Mouse (Mus musculus) spleen, adult 2 months (tissue): ENCODE data around the gene Phldb2. TPM values are rescaled to one million over a fixed set of nuclear protein-coding genes. Genes with fewer than 3 reads are reported as not detected.

Experiments
- DNase-seq, 2 experiments: peaks; one replicate each; pipeline versions ENCODE4 v3.0.0 to v3.0.0-alpha.2; 2012 to 2021; ENCODE audit warnings: low spot score in 2 of 2, low read depth in 1 of 2
- H3K27ac ChIP-seq: fragments of 200-500 bp; 2 replicates; pipeline ENCODE4 v1.5.1; 2012; ENCODE audit warnings: low read length, inconsistent platforms; ENCODE audit not compliant: insufficient read depth
- H3K27me3 ChIP-seq: fragments of 200-500 bp; 2 replicates; pipeline ENCODE4 v1.6.1; 2012; ENCODE audit warnings: mild to moderate bottlenecking, moderate library complexity, low read length, inconsistent platforms; ENCODE audit not compliant: control insufficient read depth, insufficient read depth
- H3K36me3 ChIP-seq: fragments of 200-500 bp; 2 replicates; pipeline ENCODE4 v1.6.1; 2012; ENCODE audit warnings: mild to moderate bottlenecking, low read length, inconsistent platforms; ENCODE audit not compliant: control insufficient read depth, insufficient read depth
- H3K4me1 ChIP-seq: fragments of 200-500 bp; 2 replicates; pipeline ENCODE4 v1.6.1; 2011; ENCODE audit warnings: inconsistent platforms; ENCODE audit not compliant: control insufficient read depth, insufficient read depth, insufficient read length
- H3K4me3 ChIP-seq: fragments of 200-500 bp; 2 replicates; pipeline ENCODE4 v1.5.1; 2011; ENCODE audit warnings: mild to moderate bottlenecking, inconsistent platforms; ENCODE audit not compliant: insufficient read depth, insufficient read length; ENCODE audit errors: extremely low read depth
- CTCF ChIP-seq: fragments of 200-500 bp; IDR thresholded peaks from 2 replicates; pipeline ENCODE4 v1.5.1; 2011; ENCODE audit warnings: mild to moderate bottlenecking, inconsistent platforms; ENCODE audit not compliant: insufficient read depth, insufficient read length, insufficient replicate concordance; ENCODE audit errors: extremely low read depth
- POLR2A ChIP-seq: fragments of 200-500 bp; IDR thresholded peaks from 2 replicates; pipeline ENCODE4 v1.6.1; 2011; ENCODE audit warnings: low read depth, low read length, inconsistent platforms
- WGBS: fragments of 180-500 bp; shearing (Covaris S2); methylation state at CpG from one replicate; pipeline ENCODE4 v1.1.7; 2018; 5-methylcytosine and 5-hydroxymethylcytosine counted together
- polyA plus RNA-seq: library from polyadenylated mRNA; depleted of rRNA; stranded (reverse); fragments of >200 nt; gene quantifications from 2 replicates; pipeline ENCODE4 v1.2.3, GENCODE M21; 2012; rRNA removed

Gene Phldb2
- polyA plus RNA-seq = 4.7 and 5.0 TPM in 2 replicates

DNA sequence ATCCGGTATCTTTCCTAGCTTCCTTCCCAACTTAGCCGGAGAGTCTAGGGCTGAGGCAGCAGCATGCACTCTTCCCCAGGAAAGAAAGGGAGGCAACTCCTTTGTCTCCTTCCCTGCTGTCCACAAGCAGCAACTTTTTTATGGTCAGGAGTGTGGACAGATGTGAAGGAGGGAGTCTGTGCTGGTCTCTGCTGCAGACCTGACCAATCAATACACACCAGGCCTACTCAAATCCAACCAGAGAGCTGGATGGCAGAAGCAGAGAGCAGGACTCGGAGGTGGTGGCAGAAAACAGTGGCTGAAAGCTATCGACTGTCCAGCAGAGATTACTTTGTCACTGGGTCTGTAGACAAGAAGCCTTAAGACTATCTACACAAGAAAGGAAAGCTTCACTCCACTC is at the start of gene Phldb2:
Gene Phldb2 (minus strand): TSS at position 205 of the 400 bp plus-strand sequence.
- Histone ChIP-seq H3K4me3 (no peak within 1 kb of the TSS), H3K4me1 (no peaks in the 10 kb centered on the region), H3K27me3 (no peaks in the 10 kb centered on the region), H3K27ac (no peak within 1 kb of the TSS), H3K36me3 (no peaks in the 10 kb centered on the region)
- DNase-seq = no peak
- TF ChIP-seq POLR2A (no peak), CTCF (no peak)
- WGBS = 91% methylated on average over 4 of the region's 4 CpGs

DNA sequence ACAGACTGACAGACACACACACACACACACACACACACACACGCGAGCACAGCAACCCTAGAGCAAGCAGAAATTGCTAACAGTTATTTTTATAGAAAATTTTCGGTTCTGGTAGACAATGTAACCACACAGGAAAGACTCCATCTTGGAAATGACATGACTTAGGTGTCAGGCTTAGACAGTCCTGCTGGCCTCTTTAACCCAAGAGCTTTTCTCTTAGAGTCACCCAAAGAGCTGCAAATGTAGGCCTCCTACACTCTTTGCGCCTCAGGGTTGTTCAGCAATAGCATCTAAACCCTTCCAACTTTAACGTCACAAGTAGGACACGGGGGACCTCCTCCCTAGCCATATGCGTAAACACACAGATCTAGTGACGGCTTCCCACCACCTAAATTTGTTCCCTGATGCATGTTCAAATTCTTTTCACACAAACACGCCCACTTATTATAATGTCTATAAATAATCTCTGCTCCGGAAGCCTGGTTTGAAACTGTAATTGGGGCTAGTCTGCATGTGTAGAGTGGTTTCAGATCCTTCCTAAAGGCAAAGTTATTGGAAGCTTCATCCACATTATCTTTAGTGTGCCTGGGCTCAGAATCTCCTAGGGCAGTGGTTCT is 48.3 kb upstream of the Phldb2 start:
- peak in 1 of 2 experiments; percentile 42 for DNase-seq
- peak overlapping the region; percentile 60 for H3K27ac ChIP-seq
- peaks cover 7% of the 10 kb centered on the region; the same call in 1 of the 2 replicates for H3K4me1 ChIP-seq
- TF ChIP-seq CTCF (no peak), POLR2A (no peak)
- H3K4me3 ChIP-seq = no peak overlapping the region
- no peaks in the 10 kb centered on the region for H3K36me3 ChIP-seq
- WGBS = 26% methylated on average over 10 of the region's 10 CpGs
- H3K27me3 ChIP-seq = no peaks in the 10 kb centered on the region

DNA sequence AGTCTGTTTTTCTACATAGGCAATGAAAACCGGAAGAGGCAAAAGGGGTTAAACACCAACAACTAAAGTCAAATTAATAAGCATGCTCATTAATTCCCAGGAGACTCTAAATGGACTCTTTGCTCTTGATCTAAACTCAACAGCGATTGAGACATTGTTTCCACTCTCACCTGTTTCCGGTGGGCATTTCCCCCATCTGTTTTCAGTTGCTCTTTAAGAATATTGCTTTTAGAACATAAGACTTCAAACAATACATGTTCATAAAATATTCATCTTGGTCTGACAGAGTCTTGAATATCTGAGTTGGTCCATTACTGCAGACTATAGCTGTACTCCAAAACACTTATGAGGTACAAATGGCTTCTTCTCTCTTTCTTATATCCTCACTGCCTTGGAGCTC is 47.6 kb upstream of the Phldb2 start:
- TF ChIP-seq POLR2A (no peak), CTCF (no peak)
- DNase-seq = no peak
- Histone ChIP-seq H3K4me3 (no peak overlapping the region), H3K27ac (peak overlapping the region; percentile 60; the same call in 1 of the 2 replicates), H3K36me3 (no peaks in the 10 kb centered on the region), H3K27me3 (no peaks in the 10 kb centered on the region), H3K4me1 (peaks cover 7% of the 10 kb centered on the region; the same call in 1 of the 2 replicates)
- WGBS = 43% methylated on average over 3 of the region's 3 CpGs

DNA sequence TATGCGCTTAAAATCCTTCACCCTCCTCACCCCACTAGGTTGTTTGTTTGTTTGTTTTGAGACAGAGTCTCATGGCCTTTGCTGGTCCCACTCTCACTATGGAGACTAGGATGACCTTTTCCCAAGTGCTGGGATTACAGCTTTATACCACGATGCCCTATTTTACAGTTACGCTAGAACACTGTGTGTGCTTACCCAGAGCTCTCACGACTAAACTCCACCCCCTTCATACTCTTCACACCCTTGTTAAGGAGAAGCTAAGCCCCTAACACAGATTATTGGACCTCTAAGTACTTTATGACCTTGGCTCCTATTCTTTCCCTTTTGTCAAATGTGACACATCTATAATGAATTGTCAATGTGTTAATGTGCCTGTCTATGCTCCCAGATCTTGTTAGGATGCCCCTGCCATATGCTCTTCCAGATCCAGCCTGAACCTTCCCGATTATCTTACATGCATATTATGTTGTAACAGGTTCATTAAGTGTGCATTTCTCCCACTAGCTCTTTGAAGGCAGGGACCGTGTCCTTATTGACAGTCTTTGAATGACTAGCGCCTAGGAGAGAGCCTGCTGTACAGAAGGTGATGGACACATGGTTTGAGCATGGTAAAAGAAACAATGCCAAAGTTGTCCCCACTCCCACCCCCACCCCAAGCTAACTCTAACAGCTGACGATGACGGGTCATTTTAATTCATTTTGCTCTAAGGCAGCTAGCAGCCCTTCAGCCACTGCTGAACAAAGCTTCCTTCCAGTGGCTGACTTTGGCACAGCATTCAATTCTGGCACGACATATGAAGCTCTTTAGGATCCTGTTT is 46.2 kb upstream of the Phldb2 start:
- Histone ChIP-seq H3K27me3 (no peaks in the 10 kb centered on the region), H3K4me1 (peaks cover 7% of the 10 kb centered on the region; the same call in 1 of the 2 replicates), H3K36me3 (no peaks in the 10 kb centered on the region), H3K4me3 (no peak overlapping the region), H3K27ac (no peak overlapping the region)
- DNase-seq = no peak
- TF ChIP-seq CTCF (no peak), POLR2A (no peak)
- 85% methylated on average over 10 of the region's 10 CpGs for WGBS

DNA sequence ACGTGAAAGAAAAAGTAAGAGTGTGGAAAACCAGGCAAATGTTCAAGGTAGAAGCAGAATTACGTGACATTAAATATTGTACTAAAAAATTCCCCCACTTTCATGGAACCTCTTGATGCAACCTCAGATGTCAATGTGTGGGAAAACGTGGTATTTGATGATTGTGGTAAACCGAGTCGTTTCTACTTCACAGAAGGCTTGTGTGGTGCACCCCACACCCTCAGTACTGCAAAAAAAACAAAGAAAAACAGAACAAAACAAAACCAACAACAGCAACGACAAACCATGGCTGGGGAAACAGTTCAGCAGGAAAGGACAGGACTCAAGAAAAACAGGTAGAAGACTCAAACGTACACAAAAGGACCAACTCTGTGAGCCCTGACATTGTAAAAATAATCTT is 44.8 kb upstream of the Phldb2 start:
- Histone ChIP-seq H3K27me3 (no peaks in the 10 kb centered on the region), H3K27ac (no peak overlapping the region), H3K4me3 (no peak overlapping the region), H3K4me1 (peaks cover 7% of the 10 kb centered on the region; the same call in 1 of the 2 replicates), H3K36me3 (no peaks in the 10 kb centered on the region)
- no peak for TF ChIP-seq POLR2A
- TF ChIP-seq CTCF = no peak
- no peak for DNase-seq
- WGBS = 72% methylated on average over 7 of the region's 7 CpGs

DNA sequence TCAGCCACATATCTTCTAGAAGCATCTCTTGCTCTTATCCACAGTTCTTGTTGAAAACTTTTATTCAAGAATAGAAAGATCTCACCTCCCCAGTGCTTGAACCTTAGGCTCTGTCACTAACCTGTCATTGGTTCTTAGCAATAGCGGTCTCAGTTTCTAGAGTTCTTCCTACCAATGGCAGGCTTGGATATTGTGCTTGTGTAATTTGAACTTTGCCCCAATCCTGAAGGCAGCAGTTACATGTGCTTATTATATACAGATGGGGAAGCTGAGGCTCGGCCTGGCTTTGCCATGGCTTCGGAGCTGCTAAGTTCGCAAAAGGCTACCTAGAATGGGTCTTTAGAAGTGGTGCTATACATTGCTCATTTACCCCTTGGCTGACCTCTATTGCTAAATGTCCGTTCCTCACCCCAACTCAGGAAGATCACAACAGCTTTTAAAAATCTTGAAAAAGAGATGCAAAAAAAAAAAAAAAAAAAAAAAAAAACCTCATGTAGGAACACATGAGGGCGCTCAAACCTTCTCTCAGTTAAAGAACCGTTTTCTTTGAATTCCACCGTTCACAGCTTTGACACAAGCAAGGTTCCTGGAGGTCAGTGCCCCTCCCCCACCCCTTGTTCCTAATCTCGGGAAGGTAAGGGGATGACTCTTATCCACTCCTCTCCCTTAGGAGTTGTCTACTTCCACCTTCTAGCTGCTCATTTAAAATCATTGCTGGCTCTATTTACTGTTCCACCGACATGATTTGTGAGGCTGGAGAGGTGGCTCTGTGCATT is 37.7 kb upstream of the Phldb2 start:
- no peaks in the 10 kb centered on the region; the same call in 1 of the 2 replicates for H3K4me1 ChIP-seq
- no peak overlapping the region for H3K27ac ChIP-seq
- DNase-seq = no peak
- H3K4me3 ChIP-seq = no peak overlapping the region
- no peaks in the 10 kb centered on the region for H3K27me3 ChIP-seq
- TF ChIP-seq CTCF = no peak
- no peak for TF ChIP-seq POLR2A
- WGBS = 49% methylated on average over 10 of the region's 10 CpGs
- H3K36me3 ChIP-seq = no peaks in the 10 kb centered on the region

DNA sequence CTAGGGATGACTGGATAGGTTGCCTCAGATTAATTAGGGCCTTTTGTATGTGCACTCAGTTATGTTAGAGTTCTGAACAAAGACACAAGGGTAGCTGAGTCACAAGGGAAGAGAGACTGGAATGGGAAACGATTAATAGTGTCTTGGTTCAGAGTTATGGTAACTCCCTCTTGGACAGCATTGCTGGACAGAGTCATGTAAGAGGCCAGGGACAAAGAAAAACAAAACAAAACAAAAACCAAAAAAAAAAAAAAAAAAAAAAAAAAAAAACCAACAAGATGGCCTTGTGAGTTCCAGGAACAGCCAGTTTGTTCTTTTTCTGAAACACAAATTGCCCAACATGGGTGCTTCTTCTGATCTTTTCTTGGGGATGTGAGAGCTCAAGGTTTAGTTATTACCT is 32.8 kb upstream of the Phldb2 start:
- 74% methylated on average over 1 of the region's 1 CpGs for WGBS
- no peak for TF ChIP-seq POLR2A
- no peak for TF ChIP-seq CTCF
- H3K36me3 ChIP-seq = no peaks in the 10 kb centered on the region
- no peak for DNase-seq
- H3K27ac ChIP-seq = no peak overlapping the region
- no peaks in the 10 kb centered on the region for H3K27me3 ChIP-seq
- no peak overlapping the region for H3K4me3 ChIP-seq
- no peaks in the 10 kb centered on the region; the same call in 1 of the 2 replicates for H3K4me1 ChIP-seq
